Mouse (Mus musculus): ENCODE results near the gene Pqlc3. TPM values are rescaled to one million over a fixed set of nuclear protein-coding genes. Genes with fewer than 3 reads are reported as not detected.
A peak's percentile ranks its signal among the peaks of the same experiment; 100 is the strongest.

Gene Pqlc3
- polyA plus RNA-seq, 1 experiment, result 1.8 TPM

DNA sequence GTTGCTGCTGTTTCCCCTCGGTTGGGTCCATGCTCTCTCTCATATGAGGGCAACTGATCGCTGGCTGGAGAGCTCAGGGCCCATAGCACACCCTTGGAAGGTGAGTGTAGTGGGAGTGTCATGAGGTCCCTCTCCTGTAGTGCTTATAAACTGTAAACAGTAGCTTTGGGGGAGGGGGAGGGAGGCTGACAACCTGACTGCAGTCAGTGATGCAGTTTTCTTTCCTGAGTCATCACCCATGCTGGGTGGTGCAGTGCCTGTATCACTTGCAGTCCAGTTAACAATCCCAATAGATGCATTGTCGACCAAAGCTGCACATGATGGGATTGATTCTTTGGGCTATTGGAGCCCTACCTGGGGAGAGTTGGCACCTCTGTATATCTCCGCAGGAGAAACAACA lies 1.0 kb upstream of the Pqlc3 start:
- Histone ChIP-seq H3K27me3 (ENCODE audit: control insufficient read depth, insufficient read depth, low read length) (no peaks in the 10 kb centered on the region), H3K4me3 (ENCODE audit: control insufficient read depth, low read depth, low read length) (no peak overlapping the region), H3K27ac (ENCODE audit: control insufficient read depth, insufficient read depth, low read depth, low read length) (no peak overlapping the region), H3K36me3 (ENCODE audit: control insufficient read depth, insufficient read depth, low read length) (no peaks in the 10 kb centered on the region), H3K4me1 (ENCODE audit: control insufficient read depth, insufficient read depth, low read length) (peaks cover 9% of the 10 kb centered on the region)
- TF ChIP-seq CTCF (IDR thresholded peaks at IDR 0.05; ENCODE audit: control insufficient read depth, insufficient read depth, insufficient replicate concordance, low read depth, low read length) (no peak), POLR2A (IDR thresholded peaks at IDR 0.05; ENCODE audit: control insufficient read depth, low read depth, low read length) (no peak)

DNA sequence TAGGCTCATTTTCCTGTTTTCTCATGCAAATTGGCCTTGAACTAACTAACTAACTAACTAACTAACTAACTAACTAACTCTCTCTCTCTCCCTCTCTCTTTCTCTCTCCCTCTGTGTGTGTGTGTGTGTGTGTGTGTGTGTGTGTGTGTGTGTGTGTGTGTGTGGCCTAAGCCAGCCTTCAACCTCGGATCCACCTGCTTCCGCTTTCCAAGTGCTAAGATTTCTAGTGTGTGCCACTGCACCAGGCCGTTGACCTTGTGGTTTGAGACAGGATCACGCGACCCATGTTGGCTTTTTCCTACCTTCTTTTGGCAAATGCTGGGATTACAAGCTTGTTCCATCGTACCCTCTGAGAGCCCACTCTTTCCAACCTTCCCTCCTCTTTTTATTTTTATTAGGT lies 420 bp upstream of the Pqlc3 start:
- TF ChIP-seq CTCF (IDR thresholded peaks at IDR 0.05; ENCODE audit: control insufficient read depth, insufficient read depth, insufficient replicate concordance, low read depth, low read length) (no peak), POLR2A (IDR thresholded peaks at IDR 0.05; ENCODE audit: control insufficient read depth, low read depth, low read length) (no peak)
- Histone ChIP-seq H3K27me3 (ENCODE audit: control insufficient read depth, insufficient read depth, low read length) (no peaks in the 10 kb centered on the region), H3K4me1 (ENCODE audit: control insufficient read depth, insufficient read depth, low read length) (peaks cover 9% of the 10 kb centered on the region), H3K4me3 (ENCODE audit: control insufficient read depth, low read depth, low read length) (no peak overlapping the region), H3K27ac (ENCODE audit: control insufficient read depth, insufficient read depth, low read depth, low read length) (no peak overlapping the region), H3K36me3 (ENCODE audit: control insufficient read depth, insufficient read depth, low read length) (no peaks in the 10 kb centered on the region)

DNA sequence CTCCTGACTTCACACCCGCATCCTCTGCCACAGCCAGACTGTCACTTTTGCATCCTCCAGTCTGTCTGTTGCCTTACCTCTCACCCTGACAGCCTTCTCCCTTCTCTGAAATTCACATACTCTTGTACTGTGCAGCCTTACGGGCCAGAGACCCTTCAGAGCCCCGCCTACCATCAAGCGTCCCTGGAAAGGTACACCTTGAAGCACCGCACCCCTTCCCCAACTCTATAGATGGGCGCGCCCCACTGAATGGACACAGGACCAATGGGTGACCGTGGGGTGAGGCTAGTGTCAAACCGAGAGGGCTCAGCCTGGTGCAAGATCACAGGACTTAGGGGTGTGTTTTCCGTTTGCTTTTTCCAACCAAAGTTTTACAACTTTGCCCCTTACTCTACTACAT lies 1.1 kb downstream of the Pqlc3 start:
- Histone ChIP-seq H3K4me1 (ENCODE audit: control insufficient read depth, insufficient read depth, low read length) (peaks cover 9% of the 10 kb centered on the region), H3K36me3 (ENCODE audit: control insufficient read depth, insufficient read depth, low read length) (no peaks in the 10 kb centered on the region), H3K4me3 (ENCODE audit: control insufficient read depth, low read depth, low read length) (peak overlapping the region; percentile 74; the same call in 1 of the 2 replicates), H3K27ac (ENCODE audit: control insufficient read depth, insufficient read depth, low read depth, low read length) (no peak overlapping the region), H3K27me3 (ENCODE audit: control insufficient read depth, insufficient read depth, low read length) (no peaks in the 10 kb centered on the region)
- no peak for TF ChIP-seq POLR2A (IDR thresholded peaks at IDR 0.05; ENCODE audit: control insufficient read depth, low read depth, low read length)
- no peak for TF ChIP-seq CTCF (IDR thresholded peaks at IDR 0.05; ENCODE audit: control insufficient read depth, insufficient read depth, insufficient replicate concordance, low read depth, low read length)

DNA sequence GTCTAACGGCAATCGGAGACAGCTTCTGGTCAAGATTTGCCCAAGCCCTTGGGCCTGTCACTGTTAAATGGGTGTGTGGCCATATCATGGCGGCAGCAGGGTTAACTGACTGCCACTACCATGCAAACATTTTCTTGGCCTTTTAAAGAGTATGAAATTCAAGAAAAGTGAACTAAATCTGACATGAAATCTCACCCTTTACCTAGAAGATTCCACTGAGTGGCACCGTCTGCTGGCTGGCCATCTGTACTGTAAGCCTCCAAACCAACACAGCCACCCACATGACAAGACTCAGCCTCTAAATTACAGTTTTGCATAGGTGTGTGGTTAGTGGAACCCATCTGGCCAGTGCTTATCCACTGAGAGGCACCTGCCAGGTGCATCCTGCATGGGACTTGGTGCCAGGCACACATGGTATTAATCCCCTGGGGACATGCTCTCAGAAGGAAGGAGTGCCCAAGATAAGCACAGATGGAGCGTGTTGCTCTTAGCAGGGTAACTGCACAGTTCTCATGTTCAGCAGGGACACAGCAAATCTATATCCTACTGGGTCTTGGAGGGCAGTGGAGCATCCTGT lies 3.2 kb downstream of the Pqlc3 start:
- TF ChIP-seq POLR2A (IDR thresholded peaks at IDR 0.05; ENCODE audit: control insufficient read depth, low read depth, low read length) (no peak), CTCF (IDR thresholded peaks at IDR 0.05; ENCODE audit: control insufficient read depth, insufficient read depth, insufficient replicate concordance, low read depth, low read length) (no peak)
- Histone ChIP-seq H3K27me3 (ENCODE audit: control insufficient read depth, insufficient read depth, low read length) (no peaks in the 10 kb centered on the region), H3K27ac (ENCODE audit: control insufficient read depth, insufficient read depth, low read depth, low read length) (no peak overlapping the region), H3K36me3 (ENCODE audit: control insufficient read depth, insufficient read depth, low read length) (no peaks in the 10 kb centered on the region), H3K4me3 (ENCODE audit: control insufficient read depth, low read depth, low read length) (no peak overlapping the region), H3K4me1 (ENCODE audit: control insufficient read depth, insufficient read depth, low read length) (peaks cover 9% of the 10 kb centered on the region)

DNA sequence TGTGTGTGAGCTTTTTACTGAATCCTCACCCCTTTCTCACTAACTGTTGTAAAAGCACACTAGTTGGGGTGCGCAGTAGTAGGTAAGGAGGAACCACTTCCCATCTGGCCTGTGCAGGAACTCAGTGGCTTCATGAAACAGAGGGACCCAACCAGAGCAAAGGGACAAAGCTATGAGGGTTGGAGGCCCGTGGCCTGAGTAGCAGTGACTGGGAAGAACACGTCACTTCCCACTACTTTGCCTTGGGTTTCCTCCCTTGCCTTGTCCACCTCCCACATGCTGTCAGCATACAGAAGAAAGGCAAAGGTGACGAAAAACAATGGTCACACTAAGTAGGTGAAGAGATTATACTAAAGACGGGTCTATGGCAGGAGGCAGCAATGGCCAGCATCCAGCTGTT lies 3.9 kb downstream of the Pqlc3 start:
- H3K4me1 ChIP-seq (ENCODE audit: control insufficient read depth, insufficient read depth, low read length), result peaks cover 9% of the 10 kb centered on the region
- no peak overlapping the region for H3K27ac ChIP-seq (ENCODE audit: control insufficient read depth, insufficient read depth, low read depth, low read length)
- no peak overlapping the region for H3K4me3 ChIP-seq (ENCODE audit: control insufficient read depth, low read depth, low read length)
- TF ChIP-seq POLR2A (IDR thresholded peaks at IDR 0.05; ENCODE audit: control insufficient read depth, low read depth, low read length) (no peak), CTCF (IDR thresholded peaks at IDR 0.05; ENCODE audit: control insufficient read depth, insufficient read depth, insufficient replicate concordance, low read depth, low read length) (no peak)
- no peaks in the 10 kb centered on the region for H3K27me3 ChIP-seq (ENCODE audit: control insufficient read depth, insufficient read depth, low read length)
- no peaks in the 10 kb centered on the region for H3K36me3 ChIP-seq (ENCODE audit: control insufficient read depth, insufficient read depth, low read length)

DNA sequence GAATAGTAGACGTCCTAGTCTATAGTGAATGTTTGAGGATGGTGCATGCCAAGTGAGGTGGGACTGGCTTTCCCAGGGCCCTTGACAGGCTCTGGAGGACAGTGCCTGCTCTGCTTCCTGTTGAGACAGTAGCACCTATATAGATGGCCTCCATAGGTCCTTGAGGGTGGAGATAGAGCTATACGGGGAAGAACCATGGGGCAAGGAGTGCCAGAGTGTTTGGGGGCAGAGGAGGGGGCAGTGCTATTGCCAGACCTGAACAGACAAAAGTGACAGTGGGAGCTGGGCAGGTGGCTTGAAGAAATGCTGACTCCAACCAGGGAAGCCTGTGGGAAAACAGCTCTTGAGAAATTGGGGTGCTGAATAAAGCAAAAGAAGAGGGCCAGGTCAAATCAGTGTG lies 5.9 kb downstream of the Pqlc3 start:
- Histone ChIP-seq H3K4me1 (ENCODE audit: control insufficient read depth, insufficient read depth, low read length) (no peaks in the 10 kb centered on the region), H3K36me3 (ENCODE audit: control insufficient read depth, insufficient read depth, low read length) (no peaks in the 10 kb centered on the region), H3K27ac (ENCODE audit: control insufficient read depth, insufficient read depth, low read depth, low read length) (no peak overlapping the region), H3K27me3 (ENCODE audit: control insufficient read depth, insufficient read depth, low read length) (no peaks in the 10 kb centered on the region), H3K4me3 (ENCODE audit: control insufficient read depth, low read depth, low read length) (no peak overlapping the region)
- TF ChIP-seq POLR2A (IDR thresholded peaks at IDR 0.05; ENCODE audit: control insufficient read depth, low read depth, low read length) (no peak), CTCF (IDR thresholded peaks at IDR 0.05; ENCODE audit: control insufficient read depth, insufficient read depth, insufficient replicate concordance, low read depth, low read length) (no peak)

DNA sequence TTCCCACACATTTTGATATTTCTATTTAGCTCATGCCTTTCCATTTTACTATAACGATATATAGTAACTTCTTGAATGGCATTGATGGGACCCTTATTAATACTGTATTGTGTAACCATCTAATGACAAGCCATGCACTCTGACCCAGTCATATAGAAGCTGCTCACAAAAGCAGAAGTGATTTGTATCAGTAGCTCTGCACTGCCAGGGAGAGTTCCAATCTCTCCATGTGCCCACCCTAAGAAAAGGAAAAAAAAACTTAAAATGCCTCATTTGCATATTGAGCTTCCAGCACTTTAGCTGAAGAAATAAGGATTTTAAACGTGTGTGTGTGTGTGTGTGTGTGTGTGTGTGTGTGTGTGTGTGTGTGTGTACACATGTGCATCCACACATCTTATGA lies 7.9 kb downstream of the Pqlc3 start:
- H3K4me1 ChIP-seq (ENCODE audit: control insufficient read depth, insufficient read depth, low read length), result no peaks in the 10 kb centered on the region
- no peak overlapping the region for H3K27ac ChIP-seq (ENCODE audit: control insufficient read depth, insufficient read depth, low read depth, low read length)
- H3K27me3 ChIP-seq (ENCODE audit: control insufficient read depth, insufficient read depth, low read length), result no peaks in the 10 kb centered on the region
- TF ChIP-seq CTCF (IDR thresholded peaks at IDR 0.05; ENCODE audit: control insufficient read depth, insufficient read depth, insufficient replicate concordance, low read depth, low read length) (no peak), POLR2A (IDR thresholded peaks at IDR 0.05; ENCODE audit: control insufficient read depth, low read depth, low read length) (no peak)
- H3K36me3 ChIP-seq (ENCODE audit: control insufficient read depth, insufficient read depth, low read length), result no peaks in the 10 kb centered on the region
- H3K4me3 ChIP-seq (ENCODE audit: control insufficient read depth, low read depth, low read length), result no peak overlapping the region

DNA sequence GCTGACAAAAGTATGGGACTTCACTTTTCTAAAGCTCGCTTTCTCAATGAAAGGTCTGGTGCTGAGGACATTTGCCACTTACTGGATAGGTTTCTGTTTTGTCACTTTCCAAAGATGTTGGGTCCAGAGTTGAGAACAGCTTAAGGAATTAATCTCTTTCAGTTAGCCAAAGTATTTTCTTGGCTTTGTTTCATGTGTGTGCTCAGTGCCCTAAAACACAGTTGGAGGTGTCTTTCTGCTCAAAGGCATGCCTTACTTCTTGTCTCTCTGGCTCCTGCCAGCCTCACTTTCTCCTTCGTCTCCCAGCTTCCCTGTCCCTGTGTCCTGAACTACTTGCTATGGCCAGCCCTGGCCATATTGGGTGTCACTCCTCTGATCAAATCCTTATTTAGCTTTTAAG lies 8.8 kb downstream of the Pqlc3 start:
- Histone ChIP-seq H3K27me3 (ENCODE audit: control insufficient read depth, insufficient read depth, low read length) (no peaks in the 10 kb centered on the region), H3K4me1 (ENCODE audit: control insufficient read depth, insufficient read depth, low read length) (no peaks in the 10 kb centered on the region), H3K4me3 (ENCODE audit: control insufficient read depth, low read depth, low read length) (no peak overlapping the region), H3K36me3 (ENCODE audit: control insufficient read depth, insufficient read depth, low read length) (no peaks in the 10 kb centered on the region), H3K27ac (ENCODE audit: control insufficient read depth, insufficient read depth, low read depth, low read length) (no peak overlapping the region)
- TF ChIP-seq CTCF (IDR thresholded peaks at IDR 0.05; ENCODE audit: control insufficient read depth, insufficient read depth, insufficient replicate concordance, low read depth, low read length) (no peak), POLR2A (IDR thresholded peaks at IDR 0.05; ENCODE audit: control insufficient read depth, low read depth, low read length) (no peak)

Data from testis, adult 2 months (tissue).